Mouse (Mus musculus): ENCODE measurements around the gene Tns1.

The Tns1 gene

GRCm38 (mm10) chr1:73992201-73992938, 131.9 kb downstream of the Tns1 start:
- in situ Hi-C loops (cut with MboI), result loop anchor here (10.0 kb wide), 1 partner anchor 88 kb away; no protein-coding TSS in a partner anchor

DNA sequence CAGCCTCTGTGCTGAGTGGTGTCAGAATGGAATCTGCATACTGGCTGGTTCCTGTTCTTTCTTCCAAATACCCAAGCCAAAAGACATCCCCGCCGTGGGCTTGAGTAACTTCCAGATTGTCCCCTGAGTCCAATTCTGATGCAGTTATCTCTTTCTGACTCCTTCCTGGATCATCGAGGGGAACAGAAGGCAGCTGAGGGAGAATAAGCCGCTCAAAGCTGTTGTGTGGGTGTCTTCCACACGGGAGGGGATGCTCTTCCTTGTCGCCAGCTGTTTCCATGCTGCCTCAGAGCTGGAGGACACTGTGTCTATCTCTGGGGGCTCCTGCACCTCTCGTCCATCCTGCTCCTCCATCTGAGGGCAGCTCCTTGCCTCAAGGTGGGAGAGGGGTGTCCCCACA, 133.0 kb downstream of the Tns1 start:
- in situ Hi-C loops (cut with MboI), result loop anchor here (10.0 kb wide), 1 partner anchor 86 kb away; no protein-coding TSS in a partner anchor

DNA sequence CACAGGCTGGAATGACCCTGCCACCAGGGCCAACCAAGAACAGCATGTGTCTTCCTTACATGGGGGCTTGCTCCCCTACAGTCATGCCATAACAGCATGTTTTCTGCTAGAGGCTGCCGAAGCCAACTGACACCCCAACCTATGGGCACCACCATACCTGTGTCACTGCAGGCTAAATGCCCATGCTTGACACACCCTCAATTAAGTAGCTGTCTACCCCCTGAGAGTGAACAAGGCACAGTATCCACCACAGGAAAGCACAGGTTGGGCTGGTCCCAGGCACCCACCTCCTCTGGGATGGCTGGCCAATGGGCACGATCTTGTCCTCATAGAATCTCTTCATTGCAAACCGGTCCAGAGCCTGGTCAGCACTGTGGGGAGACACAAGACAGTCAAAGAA, 134.2 kb downstream of the Tns1 start:
- in situ Hi-C loops (cut with MboI), result loop anchor here (10.0 kb wide), 1 partner anchor 85 kb away; no protein-coding TSS in a partner anchor

- in situ Hi-C loops (cut with MboI), result no loop called here
These were observed 136.5 kb downstream of the Tns1 start for GRCm38 (mm10) chr1:73987705-73988201.

GRCm38 (mm10) chr1:73986268-73987045, 137.8 kb downstream of the Tns1 start:
- in situ Hi-C loops (cut with MboI), result no loop called here

DNA sequence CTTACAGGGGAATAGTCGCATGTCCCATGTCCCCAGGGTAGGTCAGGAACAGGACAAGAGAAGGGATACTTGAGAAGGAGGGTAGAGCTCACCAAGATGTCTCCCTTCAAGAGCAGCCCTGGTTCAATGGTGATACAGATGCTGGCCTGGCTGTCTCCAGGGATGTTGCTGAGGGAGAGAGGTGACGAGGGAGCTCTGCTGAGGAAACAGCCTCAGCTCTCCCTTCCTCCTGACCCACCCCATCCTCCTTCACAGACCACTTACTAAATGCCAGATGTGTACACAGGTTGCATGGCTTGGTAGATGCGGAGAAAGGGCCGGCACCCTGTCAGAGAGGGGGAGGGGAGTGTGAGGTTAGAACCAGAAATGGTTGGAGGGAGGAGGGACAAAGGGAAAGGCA, 138.6 kb downstream of the Tns1 start:
- in situ Hi-C loops (cut with MboI), result no loop called here

GRCm38 (mm10) chr1:73979214-73979613, 145.0 kb downstream of the Tns1 start:
- in situ Hi-C loops (cut with MboI), result no loop called here

DNA sequence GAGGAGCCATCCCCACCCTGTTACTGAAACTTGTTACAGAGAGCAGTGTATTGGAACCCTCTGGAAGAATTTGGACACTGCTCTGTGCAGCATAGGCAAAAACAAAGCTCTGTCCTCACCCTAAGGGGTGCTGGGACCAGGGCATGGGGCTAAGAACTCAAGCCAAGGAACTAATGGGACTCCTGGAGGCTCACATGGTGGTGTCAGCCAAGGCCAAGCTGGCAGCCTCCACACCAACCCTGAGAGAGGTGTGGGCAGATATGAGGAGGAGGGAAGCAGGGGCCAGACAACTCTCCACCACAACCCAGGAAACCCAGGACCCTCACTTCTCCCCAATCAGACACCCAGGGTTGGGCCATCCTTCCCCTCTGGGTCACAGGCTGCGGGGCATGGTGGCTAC, 145.7 kb downstream of the Tns1 start:
- in situ Hi-C loops (cut with MboI), result no loop called here

DNA sequence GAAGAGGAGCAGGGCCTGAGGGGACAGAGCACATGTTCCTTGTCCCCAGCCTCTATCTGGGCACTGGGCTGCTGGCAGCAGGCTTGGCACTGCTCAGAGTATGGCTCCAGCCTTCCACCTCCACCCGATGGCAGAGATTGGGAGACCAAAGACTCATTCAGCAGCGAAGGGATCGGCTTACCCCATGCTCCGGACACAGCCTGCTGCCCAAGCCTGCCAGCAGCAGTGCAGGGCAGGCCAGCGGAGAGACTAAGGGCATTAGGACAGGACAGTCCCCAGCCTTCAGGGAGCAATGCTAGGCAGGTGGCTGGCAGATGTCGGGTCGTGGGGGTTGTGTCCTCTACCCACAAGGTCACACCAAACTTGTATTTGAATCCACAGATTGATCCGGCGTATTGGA, 150.3 kb downstream of the Tns1 start:
- in situ Hi-C loops (cut with MboI), result no loop called here

DNA sequence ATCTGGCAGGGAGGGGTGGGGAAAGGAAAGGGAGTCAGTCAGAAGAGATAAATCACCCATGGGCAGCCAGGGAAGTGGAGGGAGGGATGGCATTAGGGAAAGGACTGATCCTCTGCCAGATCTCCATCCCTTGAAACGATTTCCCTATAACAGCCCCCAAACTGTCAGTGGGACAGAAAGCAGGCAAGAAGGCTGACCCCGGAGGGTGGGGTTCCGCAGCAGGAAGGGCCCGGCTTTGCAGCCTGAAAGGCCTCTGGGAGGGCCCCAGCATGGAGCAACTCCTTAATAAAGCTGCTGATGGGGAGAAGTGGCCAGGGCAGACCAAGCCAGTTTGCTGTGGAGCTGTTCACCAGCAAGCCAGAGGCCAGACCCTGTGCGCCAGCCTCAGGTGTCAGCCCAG, 151.5 kb downstream of the Tns1 start:
- in situ Hi-C loops (cut with MboI), result no loop called here

DNA sequence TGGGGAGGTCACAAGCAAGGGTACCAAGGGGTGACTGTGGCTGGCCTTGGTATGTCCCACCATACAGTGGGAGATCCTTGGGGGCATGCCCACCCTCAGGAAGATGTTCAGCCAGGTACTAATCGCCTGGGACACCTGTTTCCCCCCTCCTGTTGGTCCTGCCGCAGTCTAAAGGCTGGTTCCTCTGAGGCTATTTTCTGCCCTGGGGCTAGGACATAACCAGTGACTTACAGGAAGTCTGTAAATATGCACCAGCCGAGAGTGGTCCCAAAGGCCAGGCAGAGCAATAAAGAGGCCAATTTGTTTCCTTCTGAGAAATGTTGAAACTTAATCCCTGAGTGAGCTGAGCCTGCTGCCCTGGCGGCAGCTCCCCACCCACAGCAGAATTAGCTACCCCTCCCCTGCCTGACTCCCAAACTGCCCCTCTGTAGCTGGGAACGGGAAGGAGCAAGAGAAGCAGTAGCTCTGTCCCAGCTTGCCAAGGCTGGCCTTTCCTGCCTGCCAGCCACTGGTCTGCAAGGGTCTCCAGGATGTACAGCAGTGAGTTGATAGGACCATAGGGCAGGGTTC, 154.0 kb downstream of the Tns1 start:
- in situ Hi-C loops (cut with MboI), result no loop called here

DNA sequence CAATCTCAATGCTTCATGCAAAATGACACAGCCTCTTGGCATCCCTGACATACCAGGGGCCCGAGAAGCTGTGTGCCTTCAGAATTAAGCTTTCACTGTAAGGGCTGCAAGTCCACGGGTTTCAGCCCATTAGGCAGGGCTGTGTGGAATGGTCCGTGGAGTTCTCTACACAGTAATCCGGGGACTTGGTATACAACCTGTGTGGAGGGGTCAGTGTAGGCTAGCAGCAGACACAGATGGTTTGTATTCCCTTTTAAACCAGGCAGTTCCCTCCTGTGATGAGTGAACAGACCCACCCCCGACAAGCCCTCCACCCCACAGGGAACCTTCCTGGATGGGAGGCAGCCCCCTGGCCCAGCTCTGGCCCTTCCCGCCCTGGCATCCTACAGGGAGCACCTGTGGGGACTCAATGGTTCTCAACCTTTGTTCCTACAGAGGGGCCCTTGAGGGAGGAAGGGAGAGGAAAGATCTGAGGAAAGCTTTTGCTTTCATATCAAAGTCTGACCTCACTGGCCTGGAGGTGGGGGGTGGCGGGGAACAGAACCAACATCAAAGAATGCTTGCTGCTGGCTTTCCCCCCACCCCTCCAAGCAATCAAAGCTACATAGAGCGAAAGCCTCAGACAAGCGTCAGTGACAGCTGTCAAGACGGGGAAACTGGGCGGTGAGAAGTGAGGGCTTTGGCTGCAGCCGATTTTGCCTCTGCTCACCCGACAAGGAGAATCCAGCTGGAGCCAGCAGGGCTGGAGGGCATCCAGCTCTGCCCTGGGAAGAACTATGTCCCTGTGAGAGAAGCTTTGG, 155.3 kb downstream of the Tns1 start:
- in situ Hi-C loops (cut with MboI), result no loop called here

GRCm38 (mm10) chr1:73966411-73967238, 157.6 kb downstream of the Tns1 start:
- in situ Hi-C loops (cut with MboI), result no loop called here

DNA sequence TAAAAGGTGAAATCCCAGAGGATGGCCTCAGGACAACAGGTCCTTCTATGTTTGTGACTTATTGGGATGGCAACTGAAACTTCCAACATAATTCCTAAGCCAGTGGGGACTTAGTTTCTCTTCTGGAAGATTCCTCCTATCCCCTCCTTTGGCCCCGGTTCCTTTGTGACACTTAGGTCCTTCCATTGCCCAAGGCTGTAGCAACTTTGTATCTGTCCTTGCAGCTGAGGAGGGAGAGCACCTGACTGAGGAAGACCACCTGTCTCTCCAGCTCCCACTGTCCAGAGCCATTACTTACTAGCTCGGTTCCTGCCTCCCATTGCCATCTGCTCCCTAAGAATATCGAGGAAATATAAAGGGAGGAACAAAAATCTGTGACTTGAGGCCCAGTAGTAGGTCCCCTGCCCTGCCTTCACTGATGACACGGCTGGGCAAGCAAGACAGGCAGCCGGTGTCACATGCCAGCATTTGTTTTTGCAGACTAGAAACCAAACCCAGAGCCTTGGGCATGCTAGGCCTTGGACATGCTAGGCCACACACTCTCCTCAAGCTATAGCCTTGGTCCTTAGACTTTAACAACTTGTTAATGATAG, 160.0 kb downstream of the Tns1 start:
- in situ Hi-C loops (cut with MboI), result no loop called here

DNA sequence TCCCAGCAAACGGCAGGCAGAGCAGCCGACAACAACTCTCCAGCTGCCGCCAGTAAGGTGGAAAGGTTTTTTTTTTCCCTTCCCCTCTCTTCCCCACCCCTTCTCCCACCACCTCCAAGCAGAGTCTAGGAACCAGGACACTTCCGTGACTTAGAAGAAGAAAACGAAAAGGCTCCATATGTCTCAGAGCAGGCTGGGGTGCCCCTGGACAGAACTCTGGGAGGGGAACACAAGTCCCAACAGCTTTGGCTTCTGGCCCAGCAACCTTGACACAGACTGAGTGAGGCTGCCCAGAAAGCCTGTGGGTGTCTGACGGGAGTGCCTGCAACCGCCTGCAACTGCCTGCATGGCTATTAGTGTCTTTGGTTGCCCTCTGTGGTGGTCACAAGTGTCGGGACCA, 160.6 kb downstream of the Tns1 start:
- in situ Hi-C loops (cut with MboI), result no loop called here

DNA sequence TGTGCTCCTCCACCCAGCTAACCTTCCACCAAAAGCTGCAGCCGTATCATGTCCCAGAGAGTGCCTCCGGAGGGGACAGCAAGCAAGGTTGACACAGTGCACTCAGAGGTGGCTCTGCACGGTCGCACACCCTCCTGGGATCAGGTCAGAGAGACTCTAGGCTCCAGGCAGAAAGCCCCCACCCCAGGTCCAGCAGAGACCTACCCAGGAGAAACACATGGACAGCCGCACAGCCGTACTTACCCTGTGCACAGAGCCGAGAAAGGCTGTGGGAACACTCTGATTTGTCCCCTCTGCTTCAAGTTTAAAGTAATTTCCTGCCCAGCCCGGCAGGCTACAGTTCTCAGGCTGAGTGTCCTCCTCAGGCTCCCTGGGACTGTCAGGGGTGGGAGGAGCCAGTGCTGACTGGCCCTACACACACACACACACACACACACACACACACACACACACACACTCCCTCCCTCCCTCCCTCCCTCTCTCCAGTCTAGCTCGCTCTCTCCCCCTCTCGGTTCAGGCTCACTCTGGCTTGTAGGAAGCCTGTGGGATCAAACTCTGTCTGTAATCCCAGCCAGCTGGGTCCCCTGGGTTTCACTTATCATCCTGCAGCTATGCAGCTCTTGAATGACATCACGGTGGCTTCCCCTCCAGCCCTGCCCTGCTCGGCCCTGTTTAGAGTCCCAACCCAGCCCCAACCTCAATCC, 161.4 kb downstream of the Tns1 start:
- in situ Hi-C loops (cut with MboI), result no loop called here

DNA sequence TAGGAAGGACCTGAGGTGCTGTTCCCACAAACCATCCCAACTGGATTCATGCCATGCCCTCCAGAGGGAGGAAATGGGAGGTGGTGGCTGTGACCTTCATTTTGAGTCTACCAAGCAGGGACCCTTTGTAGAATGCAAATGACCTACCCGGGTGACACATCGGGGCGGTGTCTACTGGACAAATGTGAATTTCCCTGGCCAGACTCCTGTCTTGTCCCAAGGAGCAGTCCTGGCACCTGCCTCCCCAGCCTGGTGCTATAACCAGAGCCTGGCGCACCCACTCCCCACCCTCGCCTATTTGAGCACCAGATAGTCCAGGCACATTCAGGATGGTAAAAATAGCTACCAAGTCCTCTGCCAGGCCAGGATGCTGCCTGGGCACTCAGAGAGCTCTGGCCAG, 162.2 kb downstream of the Tns1 start:
- in situ Hi-C loops (cut with MboI), result no loop called here

DNA sequence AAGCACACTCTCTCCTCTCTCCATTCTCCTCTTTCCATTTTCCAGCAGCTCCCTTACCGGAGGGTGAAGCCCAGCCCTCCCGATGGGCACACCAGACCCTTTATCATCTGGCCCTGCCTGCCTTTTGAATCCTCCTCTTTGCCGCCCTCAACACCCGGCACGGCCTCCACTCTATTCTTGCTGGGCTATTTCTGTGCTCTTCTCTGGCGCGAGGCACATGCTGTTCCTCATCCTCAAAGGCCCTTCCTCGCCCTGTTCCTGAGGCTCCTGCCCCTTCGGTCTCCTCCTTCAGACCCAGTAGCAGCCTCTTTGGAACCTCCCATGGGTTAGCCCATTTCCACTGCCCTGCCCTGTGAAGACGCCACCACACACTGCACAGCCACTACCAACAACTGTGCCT, 164.5 kb downstream of the Tns1 start:
- in situ Hi-C loops (cut with MboI), result no loop called here

- in situ Hi-C loops (cut with MboI), result no loop called here
These were observed 164.9 kb downstream of the Tns1 start for GRCm38 (mm10) chr1:73959344-73959743.
